Mouse (Mus musculus): ENCODE data around the gene Dst. TPM values are rescaled to one million over a fixed set of nuclear protein-coding genes. Genes with fewer than 3 reads are reported as not detected.

The Dst gene
- total RNA-seq, 2 experiments from 2014 or later, result 291 to 304 TPM

DNA sequence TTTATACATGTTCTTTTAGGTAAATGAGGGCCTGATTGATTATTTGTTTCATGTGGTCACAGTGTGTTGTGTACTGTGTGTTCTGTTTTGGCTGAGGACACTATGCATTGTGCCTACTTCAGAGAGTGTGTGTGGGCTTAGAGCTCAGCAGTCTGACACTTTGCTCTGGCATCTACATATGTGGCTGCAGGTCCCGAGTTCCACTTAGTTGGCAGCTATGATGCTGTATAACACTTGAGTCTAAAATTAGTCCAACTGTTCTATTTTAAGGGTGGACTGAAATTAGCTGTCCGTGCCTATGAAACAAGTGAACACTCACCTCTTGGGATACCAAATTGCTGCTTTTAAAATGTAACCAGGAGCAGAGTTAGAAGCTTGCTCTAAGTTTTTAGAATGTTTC is 113.5 kb downstream of the Dst start:
- intact Hi-C loops (cut with DNase I), result no loop called here
- DNase-seq, result no peak

GRCm38 (mm10) chr1:34023154-34023553 is 115.1 kb downstream of the Dst start:
- Histone ChIP-seq H3K4me3 (no peak overlapping the region), H3K27ac (peak overlapping the region; percentile 97)
- intact Hi-C loops (cut with DNase I), result no loop called here
- DNase-seq, result no peak
- no peak for TF ChIP-seq CTCF (IDR thresholded peaks at IDR 0.05)

More for the DNA sequence above, 113.5 kb downstream of the Dst start:
- peak overlapping the region; percentile 97 for H3K27ac ChIP-seq
- TF ChIP-seq CTCF (IDR thresholded peaks at IDR 0.05), result no peak
- peak overlapping the region; percentile 48 for H3K4me3 ChIP-seq

GRCm38 (mm10) chr1:34025879-34026278 is 117.9 kb downstream of the Dst start:
- TF ChIP-seq CTCF (IDR thresholded peaks at IDR 0.05), result no peak
- intact Hi-C loops (cut with DNase I), result no loop called here
- Histone ChIP-seq H3K27ac (peak overlapping the region; percentile 71), H3K4me3 (peak overlapping the region; percentile 29)
- DNase-seq, result no peak

GRCm38 (mm10) chr1:34028722-34029121 is 120.7 kb downstream of the Dst start:
- peak overlapping the region; percentile 90 for H3K27ac ChIP-seq
- no peak for DNase-seq

DNA sequence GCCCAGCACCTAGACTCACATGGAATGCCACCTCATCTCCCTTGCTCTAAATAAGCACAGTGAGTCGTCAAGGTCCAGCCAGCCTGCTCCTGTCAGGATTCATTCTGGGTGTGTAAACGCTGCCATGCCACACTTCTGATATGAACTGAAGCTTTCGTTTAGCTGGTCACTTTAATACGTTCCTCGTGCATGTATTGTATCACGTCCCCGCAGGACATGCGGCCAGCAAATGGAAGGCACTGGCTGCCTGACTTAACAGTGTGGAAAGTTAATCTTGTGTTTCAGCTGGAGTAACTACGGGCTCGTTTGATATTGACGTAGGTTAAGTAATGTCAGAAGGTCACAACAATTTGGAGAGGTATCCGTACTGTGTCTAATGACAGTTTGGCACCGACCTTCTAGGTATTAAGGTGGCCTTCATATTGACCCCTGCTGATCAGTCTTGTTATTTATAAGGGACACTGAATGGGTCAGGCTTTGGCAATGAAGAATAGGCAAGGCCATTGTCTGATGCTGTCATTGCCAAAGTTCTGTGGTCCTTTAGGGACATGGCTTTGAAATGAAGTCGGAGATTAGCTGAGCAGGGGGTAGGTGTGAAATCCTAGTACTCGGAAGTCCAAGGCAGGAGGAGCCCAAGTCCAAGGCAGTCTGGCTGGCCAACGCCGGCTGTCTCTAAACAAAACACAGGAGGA is 122.5 kb downstream of the Dst start:
- H3K4me3 ChIP-seq, result peak overlapping the region; percentile 44
- DNase-seq, result peak; percentile 63
- intact Hi-C loops (cut with DNase I), result no loop called here
- TF ChIP-seq CTCF (IDR thresholded peaks at IDR 0.05), result no peak
- peak overlapping the region; percentile 90 for H3K27ac ChIP-seq

More at GRCm38 (mm10) chr1:34028722-34029121, 120.7 kb downstream of the Dst start:
- no peak for TF ChIP-seq CTCF (IDR thresholded peaks at IDR 0.05)
- no peak overlapping the region for H3K4me3 ChIP-seq
- intact Hi-C loops (cut with DNase I), result no loop called here

DNA sequence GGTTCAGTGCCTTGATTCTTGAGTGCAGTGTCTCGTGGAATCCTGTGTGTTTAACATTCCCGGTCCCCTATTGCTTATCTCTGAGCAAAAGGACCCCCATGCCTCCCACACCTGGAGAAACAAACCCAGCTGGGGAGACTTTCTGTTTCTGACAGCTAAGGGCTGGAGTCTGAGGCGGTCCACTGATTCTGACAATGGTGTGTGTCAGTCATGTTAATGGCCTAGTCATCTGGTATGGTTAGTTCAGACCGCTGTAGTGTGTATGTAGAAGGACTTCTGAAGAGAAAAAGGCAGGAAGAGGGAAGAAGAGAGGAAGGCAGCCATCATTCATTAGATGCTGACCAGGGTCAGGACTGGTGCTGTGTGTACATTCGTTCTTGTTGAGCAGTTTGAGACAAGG is 125.0 kb downstream of the Dst start:
- no peak for DNase-seq
- no peak for TF ChIP-seq CTCF (IDR thresholded peaks at IDR 0.05)
- Histone ChIP-seq H3K4me3 (no peak overlapping the region; the same call in 1 of the 2 replicates), H3K27ac (peak overlapping the region; percentile 83)
- intact Hi-C loops (cut with DNase I), result loop anchor here (2.0 kb wide), 1 partner anchor 14 kb away; no protein-coding TSS in a partner anchor

DNA sequence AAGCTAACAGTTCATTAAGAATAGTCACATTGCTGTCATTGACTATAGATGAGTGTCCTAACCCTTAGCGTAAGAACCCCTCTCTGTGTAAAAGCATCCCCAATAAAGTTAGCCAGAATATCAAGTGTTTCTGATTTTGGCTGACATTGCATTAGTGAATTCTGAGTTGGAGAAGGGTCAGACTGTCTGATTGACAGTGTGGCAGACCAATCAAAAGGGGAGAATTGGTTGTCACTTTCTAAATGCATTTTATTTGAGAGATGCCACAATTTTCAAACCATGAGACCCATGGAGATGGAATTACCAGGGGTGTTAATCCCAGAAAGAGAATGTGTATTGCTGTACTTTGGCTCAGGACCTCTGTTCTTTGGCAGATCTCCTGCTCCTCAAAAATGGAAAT is 125.5 kb downstream of the Dst start:
- Histone ChIP-seq H3K4me3 (no peak overlapping the region), H3K27ac (peak overlapping the region; percentile 83)
- no peak for DNase-seq
- no peak for TF ChIP-seq CTCF (IDR thresholded peaks at IDR 0.05)
- intact Hi-C loops (cut with DNase I), result loop anchor here (2.0 kb wide), 1 partner anchor 15 kb away; no protein-coding TSS in a partner anchor

- TF ChIP-seq CTCF (IDR thresholded peaks at IDR 0.05), result no peak
- intact Hi-C loops (cut with DNase I), result loop anchor here (2.0 kb wide), 1 partner anchor 15 kb away; no protein-coding TSS in a partner anchor
- H3K27ac ChIP-seq, result peak overlapping the region; percentile 83
- no peak for DNase-seq
- no peak overlapping the region for H3K4me3 ChIP-seq
These were observed 125.9 kb downstream of the Dst start for GRCm38 (mm10) chr1:34033958-34034357.

DNA sequence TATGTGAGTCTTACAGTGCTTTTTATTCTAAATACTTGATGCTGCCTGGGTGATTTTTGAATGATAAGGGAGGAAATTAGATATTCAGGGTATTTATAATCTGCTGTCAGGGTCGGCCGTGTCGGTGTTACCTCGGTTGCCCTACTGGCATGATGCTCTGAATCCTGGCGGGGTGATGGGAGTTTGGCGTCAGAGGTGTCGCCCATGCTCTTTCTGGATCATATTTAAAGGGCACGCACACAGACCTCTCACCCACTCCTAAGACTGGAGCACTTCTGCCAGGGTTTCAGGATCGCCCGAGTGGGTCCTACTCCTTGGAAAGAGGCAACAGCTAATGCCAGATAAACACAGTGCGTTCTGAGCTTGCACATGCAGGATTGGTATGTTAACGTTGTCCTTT is 128.1 kb downstream of the Dst start:
- intact Hi-C loops (cut with DNase I), result no loop called here
- DNase-seq, result peak; percentile 72
- TF ChIP-seq CTCF (IDR thresholded peaks at IDR 0.05), result no peak
- H3K27ac ChIP-seq, result peak overlapping the region; percentile 83
- peak overlapping the region; percentile 48 for H3K4me3 ChIP-seq

DNA sequence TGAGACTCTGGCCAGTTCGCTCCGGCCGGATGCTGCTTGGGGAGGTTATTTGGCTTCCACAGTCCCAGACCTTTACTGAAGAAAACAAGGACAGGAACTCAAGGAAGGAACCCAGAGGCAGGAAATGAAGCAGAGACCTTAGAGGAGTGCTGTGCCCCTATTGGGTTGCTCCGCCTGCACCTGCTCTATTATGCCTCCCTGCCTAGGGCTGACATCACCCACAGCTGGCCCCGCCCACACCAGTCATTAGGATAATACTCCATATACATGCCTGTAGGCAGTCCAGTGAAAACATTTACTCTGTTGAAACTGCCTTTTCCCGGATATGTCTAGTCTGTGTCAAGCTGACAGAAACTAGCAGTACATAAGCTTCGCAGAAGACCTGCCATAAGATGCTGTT is 130.5 kb downstream of the Dst start:
- DNase-seq, result no peak
- no peak for TF ChIP-seq CTCF (IDR thresholded peaks at IDR 0.05)
- Histone ChIP-seq H3K27ac (peak overlapping the region; percentile 29; the same call in 1 of the 2 replicates), H3K4me3 (no peak overlapping the region)
- intact Hi-C loops (cut with DNase I), result no loop called here

- Histone ChIP-seq H3K27ac (peak overlapping the region; percentile 82), H3K4me3 (no peak overlapping the region)
- TF ChIP-seq CTCF (IDR thresholded peaks at IDR 0.05), result no peak
- DNase-seq, result no peak
- intact Hi-C loops (cut with DNase I), result no loop called here
These were observed 132.0 kb downstream of the Dst start for GRCm38 (mm10) chr1:34040049-34040448.

DNA sequence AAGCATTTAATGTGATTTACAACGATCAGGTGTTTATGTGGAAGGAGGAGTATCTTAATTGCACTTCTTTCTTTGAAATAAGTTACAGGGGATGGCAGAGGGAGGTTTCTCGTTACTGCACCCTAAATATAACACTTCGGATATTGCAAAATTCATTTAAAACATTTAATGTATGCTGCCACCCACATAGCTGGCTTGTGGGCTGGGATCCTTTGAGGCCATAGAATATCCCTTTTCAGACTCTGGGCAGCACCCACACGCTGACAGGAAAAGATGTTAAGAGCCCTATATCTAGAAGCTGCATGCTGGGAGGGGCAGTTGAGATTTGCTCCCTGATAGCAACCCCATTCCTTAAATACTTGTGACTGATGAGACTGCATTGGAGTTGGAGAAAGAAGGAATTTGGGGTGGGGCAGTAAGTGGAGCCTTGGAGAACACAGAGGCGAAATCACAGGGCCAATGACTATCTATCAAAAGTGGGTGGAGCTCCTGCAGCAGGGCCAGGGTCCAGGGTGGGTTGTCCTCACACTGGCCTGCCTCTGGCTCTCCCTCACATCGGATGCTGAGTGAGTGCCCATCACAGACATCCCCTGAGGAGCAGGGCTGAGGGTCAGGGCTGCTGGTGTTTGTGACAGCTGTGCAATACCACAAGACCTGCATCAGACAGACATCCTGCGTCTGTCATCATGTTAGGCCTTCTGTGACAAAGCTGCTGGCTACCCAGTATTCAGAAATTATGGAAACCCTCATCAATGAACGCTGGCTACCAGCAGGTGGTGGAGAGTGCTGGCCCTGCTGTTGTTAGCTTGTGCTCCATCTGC is 133.1 kb downstream of the Dst start:
- TF ChIP-seq CTCF (IDR thresholded peaks at IDR 0.05), result no peak
- Histone ChIP-seq H3K4me3 (peak overlapping the region; percentile 20), H3K27ac (peak overlapping the region; percentile 82)
- no peak for DNase-seq
- intact Hi-C loops (cut with DNase I), result no loop called here

DNA sequence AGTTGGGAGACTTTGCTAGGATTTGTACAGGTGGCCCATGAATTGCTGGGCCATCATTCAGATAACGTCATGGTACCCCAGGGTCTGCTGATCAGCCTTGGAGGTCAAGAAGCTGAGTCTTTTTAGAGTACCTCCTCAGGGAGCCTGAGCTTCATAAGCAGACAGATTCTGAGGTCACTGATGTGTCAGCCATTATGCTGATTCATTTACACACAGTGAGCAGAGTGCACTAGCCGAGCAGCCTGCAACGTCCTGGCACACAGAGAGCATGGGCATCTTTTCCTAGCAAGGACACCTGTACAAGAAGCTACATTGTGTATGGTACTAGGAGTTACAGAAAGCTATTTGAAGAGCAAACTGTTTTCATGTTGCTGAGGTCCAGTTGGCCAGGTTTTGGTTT is 134.3 kb downstream of the Dst start:
- no peak for TF ChIP-seq CTCF (IDR thresholded peaks at IDR 0.05)
- intact Hi-C loops (cut with DNase I), result no loop called here
- no peak for DNase-seq
- peak overlapping the region; percentile 82 for H3K27ac ChIP-seq
- H3K4me3 ChIP-seq, result no peak overlapping the region

All from gastrocnemius, adult 2 months (tissue).